Mouse (Mus musculus) myocyte (in vitro differentiated cells): ENCODE results near the gene Rbpjl. TPM values are rescaled to one million over a fixed set of nuclear protein-coding genes. Genes with fewer than 3 reads are reported as not detected.

Experiments
- H3K27me3 ChIP-seq: one replicate; pipeline ENCODE4 v1.6.1; 2011; ENCODE audit not compliant: control insufficient read depth, insufficient read depth, insufficient read length
- H3K36me3 ChIP-seq: one replicate; pipeline ENCODE4 v1.6.1; 2011; ENCODE audit not compliant: control insufficient read depth, insufficient read depth
- H3K4me2 ChIP-seq: one replicate; pipeline ENCODE4 v1.6.1; 2011; ENCODE audit warnings: low read depth, control low read depth
- H3K4me3 ChIP-seq: one replicate; pipeline ENCODE4 v1.5.1; 2011; ENCODE audit warnings: mild to moderate bottlenecking, control low read depth, moderate library complexity
- H3K79me2 ChIP-seq: one replicate; pipeline ENCODE4 v1.6.1; 2011; ENCODE audit not compliant: control insufficient read depth, insufficient read depth
- H3ac ChIP-seq: one replicate; pipeline ENCODE4 v1.6.1; 2011; ENCODE audit not compliant: control insufficient read depth, insufficient read length
- CEBPB ChIP-seq: IDR thresholded peaks from 2 replicates; pipeline ENCODE4 v1.6.1; 2011; ENCODE audit warnings: mild to moderate bottlenecking, moderate library complexity; ENCODE audit not compliant: poor library complexity, insufficient read depth, severe bottlenecking
- E2F4 ChIP-seq: IDR thresholded peaks from one replicate; pipeline ENCODE4 v1.6.1; 2011; ENCODE audit warnings: mild to moderate bottlenecking, control low read depth, moderate library complexity; ENCODE audit not compliant: insufficient read depth
- MAX ChIP-seq: IDR thresholded peaks from one replicate; pipeline ENCODE4 v1.6.1; 2011; ENCODE audit warnings: low read depth, mild to moderate bottlenecking, control low read depth
- MYOD1 ChIP-seq, 3 experiments: IDR thresholded peaks; one replicate each; pipeline ENCODE4 v1.6.1; 2011; ENCODE audit warnings: control low read depth in 2 of 3, low read depth in 2 of 3, mild to moderate bottlenecking in 2 of 3, moderate library complexity in 1 of 3; ENCODE audit not compliant: insufficient read length in 2 of 3, control insufficient read depth in 1 of 3
- MYOG ChIP-seq, 3 experiments: IDR thresholded peaks; one replicate each; pipeline ENCODE4 v1.6.1; 2011; ENCODE audit warnings: control low read depth in 2 of 3, low read depth in 2 of 3, mild to moderate bottlenecking in 2 of 3; ENCODE audit not compliant: insufficient read length in 2 of 3, control insufficient read depth in 1 of 3, insufficient read depth in 1 of 3
- POLR2A ChIP-seq: IDR thresholded peaks from one replicate; pipeline ENCODE4 v1.6.1; 2011; ENCODE audit warnings: low read depth, mild to moderate bottlenecking, control low read depth, moderate library complexity; ENCODE audit not compliant: insufficient read length
- POLR2AphosphoS2 ChIP-seq: IDR thresholded peaks from one replicate; pipeline ENCODE4 v1.6.1; 2011; ENCODE audit warnings: low read depth, control low read depth; ENCODE audit not compliant: insufficient read length
- REST ChIP-seq: IDR thresholded peaks from one replicate; pipeline ENCODE4 v1.6.1; 2011; ENCODE audit warnings: mild to moderate bottlenecking, control low read depth, moderate library complexity; ENCODE audit not compliant: insufficient read depth, insufficient read length
- SRF ChIP-seq: IDR thresholded peaks from one replicate; pipeline ENCODE4 v1.6.1; 2011; ENCODE audit warnings: low read depth; ENCODE audit not compliant: control insufficient read depth, insufficient read length
- TCF12 ChIP-seq: IDR thresholded peaks from one replicate; pipeline ENCODE4 v1.6.1; 2011; ENCODE audit warnings: mild to moderate bottlenecking, control low read depth; ENCODE audit not compliant: poor library complexity, insufficient read depth, severe bottlenecking
- TCF3 ChIP-seq: IDR thresholded peaks from one replicate; pipeline ENCODE4 v1.6.1; 2011; ENCODE audit warnings: low read depth, control low read depth; ENCODE audit not compliant: insufficient read length
- USF1 ChIP-seq: IDR thresholded peaks from one replicate; pipeline ENCODE4 v1.6.1; 2011; ENCODE audit warnings: low read depth, mild to moderate bottlenecking, control low read depth, moderate library complexity
- polyA plus RNA-seq: library from polyadenylated mRNA; unstranded; fragments of >200 nt; fragmentation: generic; extraction: Trizol; gene quantifications from one replicate; pipeline ENCODE4 v1.2.1, GENCODE M21; 2012; ENCODE audit warnings: missing spikeins

Gene Rbpjl
- polyA plus RNA-seq, 1 experiment: 0.06 TPM

- Histone ChIP-seq H3ac (peak overlapping the region; percentile 33), H3K27me3 (no peaks in the 10 kb centered on the region), H3K4me3 (peak overlapping the region; percentile 96), H3K79me2 (peaks cover 45% of the 10 kb centered on the region), H3K4me2 (peak overlapping the region; percentile 82), H3K36me3 (no peaks in the 10 kb centered on the region)
- TF ChIP-seq POLR2AphosphoS2 (peak; percentile 99), CEBPB (no peak), MAX (no peak), POLR2A (peak; percentile 99), REST (peak; percentile 47), TCF12 (no peak), TCF3 (peak; percentile 36), MYOG (IDR thresholded peaks at IDR 0.05; ENCODE audit: control insufficient read depth in 1 of 3, insufficient read depth in 1 of 3, insufficient read length in 2 of 3, low read depth in 2 of 3) (peak in 1 of 3 experiments; percentile 57)
Observed at GRCm38 (mm10) chr2:164443051-164443437, 40.1 kb downstream of the Rbpjl start.

GRCm38 (mm10) chr2:164443460-164444000 is 40.6 kb downstream of the Rbpjl start, which contains the start of gene Sdc4:
TSS of gene Sdc4 (minus strand) at chr2:164443887.
- Histone ChIP-seq H3K27me3 (no peaks in the 10 kb centered on the region), H3K4me3 (peak within 1 kb of the TSS; percentile 96), H3ac (peak within 1 kb of the TSS; percentile 33), H3K79me2 (peaks cover 40% of the 10 kb centered on the region), H3K4me2 (peak within 1 kb of the TSS; percentile 82), H3K36me3 (no peaks in the 10 kb centered on the region)
- TF ChIP-seq TCF12: no peak
- TF ChIP-seq MYOG (IDR thresholded peaks at IDR 0.05; ENCODE audit: control insufficient read depth in 1 of 3, insufficient read depth in 1 of 3, insufficient read length in 2 of 3, low read depth in 2 of 3): no peak
- TF ChIP-seq TCF3: no peak
- no peak for TF ChIP-seq MAX
- TF ChIP-seq USF1: no peak
- TF ChIP-seq MYOD1 (IDR thresholded peaks at IDR 0.05; ENCODE audit: control insufficient read depth in 1 of 3, insufficient read length in 2 of 3, low read depth in 2 of 3): no peak
- TF ChIP-seq POLR2A: no peak
- TF ChIP-seq CEBPB: no peak
- TF ChIP-seq SRF: no peak
- TF ChIP-seq REST: no peak
- no peak for TF ChIP-seq POLR2AphosphoS2
- TF ChIP-seq E2F4: no peak

- TF ChIP-seq POLR2AphosphoS2: no peak
- Histone ChIP-seq H3K4me3 (no peak overlapping the region), H3ac (no peak overlapping the region), H3K4me2 (no peak overlapping the region), H3K27me3 (no peaks in the 10 kb centered on the region), H3K36me3 (no peaks in the 10 kb centered on the region), H3K79me2 (peaks cover 28% of the 10 kb centered on the region)
Observed at GRCm38 (mm10) chr2:164444701-164445100, 41.8 kb downstream of the Rbpjl start.

- Histone ChIP-seq H3K79me2 (peaks cover 20% of the 10 kb centered on the region), H3K27me3 (no peaks in the 10 kb centered on the region), H3K4me2 (no peak overlapping the region), H3K4me3 (no peak overlapping the region), H3K36me3 (no peaks in the 10 kb centered on the region), H3ac (no peak overlapping the region)
- no peak for TF ChIP-seq CEBPB
- no peak for TF ChIP-seq SRF
- no peak for TF ChIP-seq MYOD1 (IDR thresholded peaks at IDR 0.05; ENCODE audit: control insufficient read depth in 1 of 3, insufficient read length in 2 of 3, low read depth in 2 of 3)
- TF ChIP-seq REST: no peak
- no peak for TF ChIP-seq MAX
- TF ChIP-seq POLR2A: no peak
- TF ChIP-seq E2F4: no peak
- no peak for TF ChIP-seq USF1
- no peak for TF ChIP-seq MYOG (IDR thresholded peaks at IDR 0.05; ENCODE audit: control insufficient read depth in 1 of 3, insufficient read depth in 1 of 3, insufficient read length in 2 of 3, low read depth in 2 of 3)
- TF ChIP-seq TCF3: no peak
- TF ChIP-seq TCF12: no peak
- no peak for TF ChIP-seq POLR2AphosphoS2
Observed at GRCm38 (mm10) chr2:164445399-164446085, 42.6 kb downstream of the Rbpjl start.

- Histone ChIP-seq H3K4me2 (no peak overlapping the region), H3K4me3 (no peak overlapping the region), H3K27me3 (no peaks in the 10 kb centered on the region), H3K79me2 (peaks cover 16% of the 10 kb centered on the region), H3ac (no peak overlapping the region), H3K36me3 (no peaks in the 10 kb centered on the region)
- no peak for TF ChIP-seq SRF
Observed at GRCm38 (mm10) chr2:164446086-164446469, 43.1 kb downstream of the Rbpjl start.
